ENCODE assay signal across 21 mouse cellular contexts in genomic region chr7:130473881-130474280, GRCm38 (mm10). TPM values are rescaled to one million over a fixed set of nuclear protein-coding genes. Genes with fewer than 3 reads are reported as not detected.
DNase-seq lines count a peak whose midpoint lies in the region; ATAC-seq and TF ChIP-seq lines count a peak whose summit lies in the region.
"Had no signal": no experiment of that assay in that cellular context is flagged by ENCODE, and none has a peak within 500 bp of the region (broad histone marks: within the 10 kb centered on the region; RNA-seq: fewer than 3 reads in every experiment).

No protein-coding gene starts in this region.

- peaks cover 6% of the 10 kb centered on the region for H3K36me3 ChIP-seq in forebrain, embryonic 10.5 days (replicated peaks)
- peaks cover 4% of the 10 kb centered on the region; the same call in 1 of the 2 replicates for H3K36me3 ChIP-seq in forebrain, postnatal 0 days (ENCODE audit: insufficient read depth)
- peaks cover under 1% of the 10 kb centered on the region for H3K36me3 ChIP-seq in hindbrain, embryonic 10.5 days
- peaks cover 4% of the 10 kb centered on the region; the same call in 1 of the 2 replicates for H3K36me3 ChIP-seq in hindbrain, embryonic 14.5 days (replicated peaks; ENCODE audit: control insufficient read depth, insufficient read depth)
- H3K36me3 ChIP-seq in liver, embryonic 12.5 days = peaks cover 20% of the 10 kb centered on the region
- H3K36me3 ChIP-seq: embryonic facial prominence, embryonic 15.5 days; hindbrain, embryonic 15.5 days had no signal

- H3K4me2 ChIP-seq in forebrain, postnatal 0 days (ENCODE audit: low read depth) = no peak overlapping the region
- no peak overlapping the region for H3K4me2 ChIP-seq in hindbrain, embryonic 14.5 days (replicated peaks)
- H3K4me2 ChIP-seq in liver, embryonic 12.5 days = no peak overlapping the region
- H3K4me2 ChIP-seq: embryonic facial prominence, embryonic 15.5 days; hindbrain, embryonic 15.5 days had no signal

- H3K4me3 ChIP-seq in forebrain, embryonic 10.5 days = no peak overlapping the region
- no peak overlapping the region for H3K4me3 ChIP-seq in forebrain, postnatal 0 days (ENCODE audit: low read depth, low read length)
- no peak overlapping the region for H3K4me3 ChIP-seq in hindbrain, embryonic 10.5 days
- no peak overlapping the region for H3K4me3 ChIP-seq in hindbrain, embryonic 14.5 days (replicated peaks; ENCODE audit: low read length)
- no peak overlapping the region for H3K4me3 ChIP-seq in liver, embryonic 12.5 days
- H3K4me3 ChIP-seq: embryonic facial prominence, embryonic 15.5 days; erythroblast, embryonic 14.5 days; heart, embryonic 10.5 days; hindbrain, embryonic 15.5 days had no signal

- ATAC-seq in forebrain, postnatal 0 days = no peak
- no peak for ATAC-seq in hindbrain, embryonic 14.5 days (ENCODE audit: low FRiP score)
- ATAC-seq in common myeloid progenitor, adult 5-6 weeks (replicated peaks; ENCODE audit: low read depth, poor library complexity, severe bottlenecking) = peak; percentile 46
- peak; percentile 93 for ATAC-seq in megakaryocyte, adult 5-6 weeks (ENCODE audit: poor library complexity, severe bottlenecking)
- no peak for ATAC-seq in liver, embryonic 12.5 days
- ATAC-seq: intestine, embryonic 16.5 days had no signal

- 63% methylated on average over 3 of the region's 3 CpGs for WGBS in forebrain, embryonic 10.5 days
- 61% methylated on average over 3 of the region's 3 CpGs for WGBS in forebrain, postnatal 0 days
- WGBS in hindbrain, embryonic 10.5 days = 76% methylated on average over 3 of the region's 3 CpGs
- 69% methylated on average over 3 of the region's 3 CpGs for WGBS in hindbrain, embryonic 14.5 days
- WGBS in liver, embryonic 12.5 days (ENCODE audit: insufficient replicate concordance) = 59% methylated on average over 3 of the region's 3 CpGs

- no peak for TF ChIP-seq CTCF in forebrain, postnatal 0 days (IDR thresholded peaks at IDR 0.05; ENCODE audit: low read depth)

- H3K4me1 ChIP-seq in forebrain, embryonic 10.5 days = peaks cover 70% of the 10 kb centered on the region
- 0 out of 2 replicates have a peak, but pooled peaks cover 3% of the 10 kb centered on the region for H3K4me1 ChIP-seq in forebrain, postnatal 0 days (ENCODE audit: insufficient read depth)
- H3K4me1 ChIP-seq in hindbrain, embryonic 10.5 days (replicated peaks) = peaks cover 63% of the 10 kb centered on the region
- H3K4me1 ChIP-seq in hindbrain, embryonic 14.5 days (replicated peaks; ENCODE audit: control insufficient read depth, insufficient read depth, low read length) = peaks cover 14% of the 10 kb centered on the region
- H3K4me1 ChIP-seq in liver, embryonic 12.5 days = no peaks in the 10 kb centered on the region
- H3K4me1 ChIP-seq: heart, embryonic 10.5 days had no signal

- H3K9ac ChIP-seq in forebrain, postnatal 0 days = no peak overlapping the region
- H3K9ac ChIP-seq in hindbrain, embryonic 14.5 days = no peak overlapping the region
- no peak overlapping the region for H3K9ac ChIP-seq in liver, embryonic 12.5 days
- H3K9ac ChIP-seq: embryonic facial prominence, embryonic 15.5 days; hindbrain, embryonic 15.5 days had no signal

- H3K9me3 ChIP-seq in forebrain, embryonic 10.5 days = no peaks in the 10 kb centered on the region
- no peaks in the 10 kb centered on the region for H3K9me3 ChIP-seq in forebrain, postnatal 0 days (ENCODE audit: low read length)
- H3K9me3 ChIP-seq in hindbrain, embryonic 10.5 days = no peaks in the 10 kb centered on the region
- no peaks in the 10 kb centered on the region for H3K9me3 ChIP-seq in hindbrain, embryonic 14.5 days (ENCODE audit: control insufficient read depth, low read length)
- H3K9me3 ChIP-seq in liver, embryonic 12.5 days (replicated peaks) = no peaks in the 10 kb centered on the region
- H3K9me3 ChIP-seq: embryonic facial prominence, embryonic 15.5 days; heart, embryonic 10.5 days; hindbrain, embryonic 15.5 days had no signal

- no peak for DNase-seq in forebrain, embryonic 10.5 days (ENCODE audit: extremely low spot score, low spot score)
- DNase-seq in forebrain, postnatal 0 days = no peak
- no peak for DNase-seq in hindbrain, embryonic 10.5 days (ENCODE audit: low spot score)
- DNase-seq in hindbrain, embryonic 14.5 days (ENCODE audit: low spot score) = no peak
- DNase-seq in natural killer cell, adult 2 months (ENCODE audit: low spot score in 2 of 2) = no peak
- DNase-seq: adrenal gland, postnatal 10 days; cerebellum, adult 18-20 months; cerebellum, adult 9-11 months; cerebellum, postnatal 36 days; gastrocnemius, postnatal 36 days; heart, adult 18-20 months; heart, postnatal 10 days; heart, postnatal 4 days had no signal

- H3K27ac ChIP-seq in forebrain, embryonic 10.5 days = peak overlapping the region; percentile 80
- H3K27ac ChIP-seq in forebrain, postnatal 0 days (ENCODE audit: low read depth, low read length) = no peak overlapping the region
- H3K27ac ChIP-seq in hindbrain, embryonic 10.5 days = peak overlapping the region; percentile 68
- H3K27ac ChIP-seq in hindbrain, embryonic 14.5 days = no peak overlapping the region
- H3K27ac ChIP-seq in liver, embryonic 12.5 days = no peak overlapping the region
- H3K27ac ChIP-seq: embryonic facial prominence, embryonic 15.5 days; heart, embryonic 10.5 days; hindbrain, embryonic 15.5 days had no signal

- H3K27me3 ChIP-seq in forebrain, embryonic 10.5 days (ENCODE audit: poor library complexity, severe bottlenecking) = no peaks in the 10 kb centered on the region
- no peaks in the 10 kb centered on the region for H3K27me3 ChIP-seq in forebrain, postnatal 0 days (ENCODE audit: insufficient read depth, low read length)
- H3K27me3 ChIP-seq in hindbrain, embryonic 10.5 days (ENCODE audit: insufficient read depth, poor library complexity, severe bottlenecking) = no peaks in the 10 kb centered on the region
- H3K27me3 ChIP-seq in hindbrain, embryonic 14.5 days (ENCODE audit: control insufficient read depth, insufficient read depth, low read length) = no peaks in the 10 kb centered on the region
- H3K27me3 ChIP-seq in liver, embryonic 12.5 days (replicated peaks) = no peaks in the 10 kb centered on the region
- H3K27me3 ChIP-seq: embryonic facial prominence, embryonic 15.5 days; hindbrain, embryonic 15.5 days had no signal

RNA-seq across cellular contexts. Expression of gene Ate1, which starts 46.3 kb away (rescaled TPM):
- 52.4 and 53.3 TPM in 2 replicates for polyA plus RNA-seq in forebrain, embryonic 10.5 days (2016; fragmentation: Nextera tagmentation; extraction: Ambion mirVana)
- total RNA-seq in forebrain, postnatal 0 days (2014; rRNA removed) = 44.2 and 50.8 TPM in 2 replicates
- 65.6 and 97.7 TPM in 2 replicates for polyA plus RNA-seq in forebrain, postnatal 0 days (2015; fragmentation: Nextera tagmentation; extraction: Ambion mirVana)
- 58.0 and 62.5 TPM in 2 replicates for polyA plus RNA-seq in hindbrain, embryonic 10.5 days (2016; fragmentation: Nextera tagmentation; extraction: Ambion mirVana)
- polyA plus RNA-seq in hindbrain, embryonic 14.5 days (2014; fragmentation: Nextera tagmentation; extraction: Ambion mirVana) = 104 and 108 TPM in 2 replicates
- 70.1 and 77.5 TPM in 2 replicates for total RNA-seq in common myeloid progenitor, adult 5-6 weeks (2017)
- 27.5 and 39.2 TPM in 2 replicates for total RNA-seq in megakaryocyte, adult 5-6 weeks (2015)
- 53.6 and 67.2 TPM in 2 replicates for total RNA-seq in megakaryocyte, adult 5-6 weeks (2017)
- 33.0 and 33.3 TPM in 2 replicates for polyA plus RNA-seq in liver, embryonic 12.5 days (2016; fragmentation: Nextera tagmentation; extraction: Ambion mirVana)

Comparison
In these comparisons a context has a peak if more than half of its experiments do, and no peak if none do; other contexts are left out.
1. H3K27ac ChIP-seq: peak in forebrain, embryonic 10.5 days (single experiment) and hindbrain, embryonic 10.5 days (single experiment); none in forebrain, postnatal 0 days (single experiment), hindbrain, embryonic 14.5 days (single experiment) and liver, embryonic 12.5 days (single experiment).
2. ATAC-seq: peak in common myeloid progenitor, adult 5-6 weeks (single experiment) and megakaryocyte, adult 5-6 weeks (single experiment); none in forebrain, postnatal 0 days (single experiment), hindbrain, embryonic 14.5 days (single experiment) and liver, embryonic 12.5 days (single experiment).